Mouse (Mus musculus) MEL (cell line): ENCODE data around the gene Ermap. TPM values are rescaled to one million over a fixed set of nuclear protein-coding genes. Genes with fewer than 3 reads are reported as not detected.
A peak's percentile ranks its signal among the peaks of the same experiment; 100 is the strongest.

ENCODE experiments used
- DNase-seq: peaks from one replicate; pipeline ENCODE4 v3.0.0; 2011; ENCODE audit warnings: low read depth, low spot score
- H3K27ac ChIP-seq: 2 replicates; pipeline ENCODE4 v1.5.1; 2012; ENCODE audit warnings: low read depth, mild to moderate bottlenecking, control low read depth, low read length, moderate library complexity; ENCODE audit not compliant: control insufficient read depth
- H3K27me3 ChIP-seq, 2 experiments: fragments of 150-350 bp in 1 of 2; sonication (generic) in 1 of 2; 2 replicates each; pipeline ENCODE4 v1.6.1; 2012; ENCODE audit warnings: low read length in 2 of 2, mild to moderate bottlenecking in 2 of 2, improper control_type of control experiment in 1 of 2, moderate library complexity in 1 of 2; ENCODE audit not compliant: insufficient read depth in 2 of 2, control insufficient read depth in 1 of 2
- H3K36me3 ChIP-seq, 2 experiments: 2 replicates each; pipeline ENCODE4 v1.6.1; 2012 to 2014; ENCODE audit warnings: low read length in 2 of 2, improper control_type of control experiment in 1 of 2, inconsistent platforms in 1 of 2, mild to moderate bottlenecking in 1 of 2; ENCODE audit not compliant: insufficient read depth in 2 of 2, control insufficient read depth in 1 of 2
- H3K4me1 ChIP-seq, 2 experiments: fragments of 150-350 bp in 1 of 2; sonication (generic) in 1 of 2; 2 replicates each; pipeline ENCODE4 v1.6.1; 2012; ENCODE audit warnings: low read length in 2 of 2, improper control_type of control experiment in 1 of 2, mild to moderate bottlenecking in 1 of 2; ENCODE audit not compliant: insufficient read depth in 2 of 2, control insufficient read depth in 1 of 2
- H3K4me3 ChIP-seq, 2 experiments: fragments of 150-350 bp in 1 of 2; sonication (generic) in 1 of 2; 2 replicates each; pipeline ENCODE4 v1.5.1; 2012; ENCODE audit warnings: low read depth in 2 of 2, low read length in 2 of 2, mild to moderate bottlenecking in 2 of 2, moderate library complexity in 2 of 2, control low read depth in 1 of 2, improper control_type of control experiment in 1 of 2; ENCODE audit not compliant: control insufficient read depth in 1 of 2, insufficient read depth in 1 of 2
- H3K79me2 ChIP-seq: 2 replicates; pipeline ENCODE4 v1.6.1; 2012; ENCODE audit warnings: mild to moderate bottlenecking, low read length, moderate library complexity; ENCODE audit not compliant: control insufficient read depth, poor library complexity, insufficient read depth
- H3K9ac ChIP-seq: 2 replicates; pipeline ENCODE4 v1.6.1; 2012; ENCODE audit warnings: low read depth, mild to moderate bottlenecking, control low read depth, low read length, moderate library complexity; ENCODE audit not compliant: control insufficient read depth, poor library complexity, severe bottlenecking
- H3K9me3 ChIP-seq: fragments of 150-350 bp; sonication (generic); replicated peaks from 2 replicates; pipeline ENCODE4 v1.6.1; 2012; ENCODE audit warnings: mild to moderate bottlenecking, low read length, improper control_type of control experiment, moderate library complexity; ENCODE audit not compliant: insufficient read depth
- CTCF ChIP-seq, 3 experiments: IDR thresholded peaks in 2 of 3; conservative IDR thresholded peaks in 1 of 3; 2 replicates each; pipeline ENCODE4 v1.5.1; 2011 to 2012; ENCODE audit warnings: low read length in 3 of 3, low read depth in 2 of 3, mild to moderate bottlenecking in 2 of 3, improper control_type of control experiment in 1 of 3, inconsistent platforms in 1 of 3, mixed read lengths in 1 of 3, moderate library complexity in 1 of 3; ENCODE audit not compliant: control insufficient read depth in 1 of 3, insufficient read depth in 1 of 3, poor library complexity in 1 of 3, severe bottlenecking in 1 of 3
- EP300 ChIP-seq, 2 experiments: IDR thresholded peaks; 2 replicates each; pipeline ENCODE4 v1.6.1; 2011; ENCODE audit warnings: improper control_type of control experiment in 2 of 2, low read length in 2 of 2, low read depth in 1 of 2, mild to moderate bottlenecking in 1 of 2
- ETS1 ChIP-seq: IDR thresholded peaks from 2 replicates; pipeline ENCODE4 v1.6.1; 2012; ENCODE audit warnings: low read depth, mild to moderate bottlenecking, inconsistent platforms, low read length, improper control_type of control experiment, moderate library complexity
- GATA1 ChIP-seq: IDR thresholded peaks from 2 replicates; pipeline ENCODE4 v1.6.1; 2011; ENCODE audit warnings: low read depth, low read length, improper control_type of control experiment
- JUND ChIP-seq: IDR thresholded peaks from 2 replicates; pipeline ENCODE4 v1.6.1; 2011; ENCODE audit warnings: low read depth, mild to moderate bottlenecking, improper control_type of control experiment, low read length
- MAZ ChIP-seq: IDR thresholded peaks from 2 replicates; pipeline ENCODE4 v1.6.1; 2012; ENCODE audit warnings: low read depth, mild to moderate bottlenecking, inconsistent platforms, low read length, improper control_type of control experiment
- MEF2A ChIP-seq: IDR thresholded peaks from 2 replicates; pipeline ENCODE4 v1.6.1; 2014; ENCODE audit warnings: low read depth, mild to moderate bottlenecking, inconsistent platforms, low read length, improper control_type of control experiment; ENCODE audit not compliant: poor library complexity, insufficient replicate concordance, severe bottlenecking; ENCODE audit errors: extremely low read depth
- NELFE ChIP-seq: IDR thresholded peaks from 2 replicates; pipeline ENCODE4 v1.6.1; 2011; ENCODE audit warnings: low read depth, low read length, improper control_type of control experiment
- NRF1 ChIP-seq: IDR thresholded peaks from 2 replicates; pipeline ENCODE4 v1.6.1; 2014; ENCODE audit warnings: low read depth, mild to moderate bottlenecking, inconsistent platforms, low read length, improper control_type of control experiment, moderate library complexity; ENCODE audit not compliant: poor library complexity, insufficient read depth, severe bottlenecking
- RAD21 ChIP-seq: IDR thresholded peaks from 2 replicates; pipeline ENCODE4 v1.6.1; 2011; ENCODE audit warnings: mild to moderate bottlenecking, low read depth, low read length, improper control_type of control experiment
- SIN3A ChIP-seq: IDR thresholded peaks from 2 replicates; pipeline ENCODE4 v1.6.1; 2012; ENCODE audit warnings: low read length, improper control_type of control experiment, inconsistent platforms
- SMC3 ChIP-seq: IDR thresholded peaks from 2 replicates; pipeline ENCODE4 v1.6.1; 2011; ENCODE audit warnings: low read depth, low read length, improper control_type of control experiment
- UBTF ChIP-seq: IDR thresholded peaks from 2 replicates; pipeline ENCODE4 v1.6.1; 2012; ENCODE audit warnings: low read depth, mild to moderate bottlenecking, inconsistent platforms, low read length, improper control_type of control experiment, moderate library complexity, borderline replicate concordance; ENCODE audit not compliant: insufficient read depth
- ZC3H11A ChIP-seq: IDR thresholded peaks from 2 replicates; pipeline ENCODE4 v1.6.1; 2012; ENCODE audit warnings: low read depth, mild to moderate bottlenecking, inconsistent platforms, low read length, improper control_type of control experiment
- ZMIZ1 ChIP-seq: IDR thresholded peaks from 2 replicates; pipeline ENCODE4 v1.6.1; 2012; ENCODE audit warnings: low read depth, mild to moderate bottlenecking, inconsistent platforms, low read length, improper control_type of control experiment, moderate library complexity
- ZNF384 ChIP-seq: IDR thresholded peaks from 2 replicates; pipeline ENCODE4 v1.6.1; 2012; ENCODE audit warnings: low read depth, mild to moderate bottlenecking, inconsistent platforms, low read length, improper control_type of control experiment
- polyA plus RNA-seq, 2 experiments: library from polyadenylated mRNA; stranded (reverse) in 1 of 2; unstranded in 1 of 2; fragments of >175 nt in 1 of 2; fragments of >200 nt in 1 of 2; gene quantifications; 2 replicates each; pipeline versions ENCODE4 v1.2.1 to v1.2.4; 2012; ENCODE audit warnings: low replicate concordance in 2 of 2, low read depth in 1 of 2; ENCODE audit not compliant: insufficient read length in 2 of 2, insufficient read depth in 1 of 2, missing spikeins in 1 of 2
- total RNA-seq: library from RNA; depleted of rRNA; stranded (reverse); fragments of 300-350 nt; gene quantifications from 2 replicates; pipeline ENCODE4 v1.2.3, GENCODE M21; 2012

Ermap gene
- total and polyA plus RNA-seq, 3 experiments = 44.1 to 247 (median 138) TPM

- Histone ChIP-seq H3K79me2 (no peaks in the 10 kb centered on the region), H3K4me1 (no peaks in the 10 kb centered on the region), H3K9ac (no peak overlapping the region), H3K4me3 (no peak overlapping the region), H3K36me3 (no peaks in the 10 kb centered on the region), H3K27ac (no peak overlapping the region), H3K9me3 (no peaks in the 10 kb centered on the region), H3K27me3 (peaks cover 5 to 8% of the 10 kb centered on the region in 2 experiments; a peak in 3 of 4 replicates)
- TF ChIP-seq GATA1 = peak; percentile 17; the same call in 1 of the 2 replicates
- peak; percentile 55 for TF ChIP-seq ZC3H11A
- no peak for TF ChIP-seq EP300 (IDR thresholded peaks at IDR 0.05; ENCODE audit: low read depth in 1 of 2, low read length in 2 of 2)
- TF ChIP-seq SMC3 = peak; percentile 68
- TF ChIP-seq NELFE = no peak
- TF ChIP-seq RAD21 = peak; percentile 63
- no peak for TF ChIP-seq MAZ
- TF ChIP-seq CTCF (IDR thresholded peaks at IDR 0.05 in 2 of 3, conservative IDR thresholded peaks at IDR 0.05 in 1 of 3; ENCODE audit: control insufficient read depth in 1 of 3, insufficient read depth in 1 of 3, low read depth in 2 of 3, low read length in 3 of 3, poor library complexity in 1 of 3, severe bottlenecking in 1 of 3) = peak; percentile 70 to 78 (median 72)
- no peak for TF ChIP-seq JUND
- no peak for TF ChIP-seq ZMIZ1
- TF ChIP-seq NRF1 = no peak
- DNase-seq = peak; percentile 81
Measured at GRCm38 (mm10) chr4:119157186-119157585, 32.6 kb downstream of the Ermap start.

GRCm38 (mm10) chr4:119148741-119149140 lies 41.1 kb downstream of the Ermap start:
- TF ChIP-seq GATA1 (peak; percentile 39; the same call in 1 of the 2 replicates), SIN3A (no peak)
- TF ChIP-seq, all 39 proteins: peak for 1
- no peak overlapping the region for H3K4me3 ChIP-seq
- no peak for DNase-seq
- H3K27me3 ChIP-seq = peaks cover 0 to 3% of the 10 kb centered on the region in 2 experiments; a peak in 2 of 4 replicates
- H3K9ac ChIP-seq = no peak overlapping the region
- no peaks in the 10 kb centered on the region; a peak in 1 of 4 replicates for H3K36me3 ChIP-seq
- no peaks in the 10 kb centered on the region for H3K4me1 ChIP-seq
- no peaks in the 10 kb centered on the region for H3K9me3 ChIP-seq
- no peak overlapping the region for H3K27ac ChIP-seq
- no peaks in the 10 kb centered on the region for H3K79me2 ChIP-seq

GRCm38 (mm10) chr4:119147347-119147746 lies 42.5 kb downstream of the Ermap start:
- no peak for TF ChIP-seq MEF2A
- no peak for TF ChIP-seq ETS1
- no peak for TF ChIP-seq UBTF
- TF ChIP-seq ZNF384 = no peak

More at GRCm38 (mm10) chr4:119147347-119147746, 42.5 kb downstream of the Ermap start:
- no peak for DNase-seq
- Histone ChIP-seq H3K36me3 (no peaks in the 10 kb centered on the region; a peak in 1 of 4 replicates), H3K4me1 (peaks cover 0 to 2% of the 10 kb centered on the region in 2 experiments; a peak in 2 of 4 replicates), H3K4me3 (no peak overlapping the region), H3K9me3 (no peaks in the 10 kb centered on the region), H3K9ac (no peak overlapping the region), H3K79me2 (no peaks in the 10 kb centered on the region), H3K27ac (no peak overlapping the region), H3K27me3 (peaks cover 0 to 3% of the 10 kb centered on the region in 2 experiments; a peak in 1 of 4 replicates)
